Mouse (Mus musculus) forebrain, embryonic 16.5 days (tissue): ENCODE measurements around the gene Scg3. TPM values are rescaled to one million over a fixed set of nuclear protein-coding genes. Genes with fewer than 3 reads are reported as not detected.

Experiments used
- ATAC-seq: fragments of 200-750 bp; cut with Nextera tagmentation; 2 replicates; pipeline ENCODE4 v1.8.0; 2017; ENCODE audit warnings: mild to moderate bottlenecking, moderate library complexity
- H3K27ac ChIP-seq: fragments of 300-500 bp; sonication (generic); 2 replicates; pipeline ENCODE4 v1.5.1; 2014; ENCODE audit warnings: low read length, control low read depth
- H3K27me3 ChIP-seq: fragments of 300-500 bp; sonication (generic); replicated peaks from 2 replicates; pipeline ENCODE4 v1.6.1; 2014; ENCODE audit warnings: low read length; ENCODE audit not compliant: control insufficient read depth, insufficient read depth
- H3K36me3 ChIP-seq: fragments of 300-500 bp; sonication (generic); 2 replicates; pipeline ENCODE4 v1.6.1; 2014; ENCODE audit not compliant: control insufficient read depth, insufficient read depth
- H3K4me1 ChIP-seq: fragments of 300-500 bp; sonication (generic); replicated peaks from 2 replicates; pipeline ENCODE4 v1.6.1; 2014; ENCODE audit warnings: low read length; ENCODE audit not compliant: control insufficient read depth, insufficient read depth
- H3K4me2 ChIP-seq: fragments of 300-500 bp; sonication (generic); 2 replicates; pipeline ENCODE4 v1.6.1; 2014; ENCODE audit warnings: mild to moderate bottlenecking, low read length, control low read depth
- H3K4me3 ChIP-seq: fragments of 300-500 bp; sonication (generic); replicated peaks from 2 replicates; pipeline ENCODE4 v1.5.1; 2014; ENCODE audit warnings: mild to moderate bottlenecking, low read length, control low read depth
- H3K9ac ChIP-seq: fragments of 300-500 bp; sonication (generic); replicated peaks from 2 replicates; pipeline ENCODE4 v1.6.1; 2014; ENCODE audit warnings: low read depth, low read length, control low read depth
- H3K9me3 ChIP-seq: fragments of 300-500 bp; sonication (generic); 2 replicates; pipeline ENCODE4 v1.6.1; 2016; ENCODE audit warnings: low read length; ENCODE audit not compliant: control insufficient read depth
- WGBS: fragments of 180-500 bp; shearing (Covaris S2); extraction: QIAGEN DNeasy Blood & Tissue Kit; methylation state at CpG from one replicate; pipeline ENCODE4 v1.1.7; 2014; 5-methylcytosine and 5-hydroxymethylcytosine counted together
- polyA plus RNA-seq: library from polyadenylated mRNA; unstranded; fragments of >200 nt; fragmentation: Nextera tagmentation; extraction: Ambion mirVana; gene quantifications from 2 replicates; pipeline ENCODE4 v1.2.1, GENCODE M21; 2015

Scg3 gene
- polyA plus RNA-seq, 1 experiment from 2014 or later, result 114 TPM

- no peak overlapping the region for H3K4me3 ChIP-seq
- H3K27ac ChIP-seq, result no peak overlapping the region
- no peak overlapping the region for H3K9ac ChIP-seq
- WGBS, result 67% methylated on average over 3 of the region's 3 CpGs
- no peak overlapping the region for H3K4me2 ChIP-seq
- H3K9me3 ChIP-seq, result no peaks in the 10 kb centered on the region
- no peaks in the 10 kb centered on the region for H3K36me3 ChIP-seq
- H3K4me1 ChIP-seq, result peaks cover under 1% of the 10 kb centered on the region; the same call in 1 of the 2 replicates
- ATAC-seq, result no peak
- no peaks in the 10 kb centered on the region for H3K27me3 ChIP-seq
These were observed 67.3 kb downstream of the Scg3 start for GRCm38 (mm10) chr9:75616560-75616959.

DNA sequence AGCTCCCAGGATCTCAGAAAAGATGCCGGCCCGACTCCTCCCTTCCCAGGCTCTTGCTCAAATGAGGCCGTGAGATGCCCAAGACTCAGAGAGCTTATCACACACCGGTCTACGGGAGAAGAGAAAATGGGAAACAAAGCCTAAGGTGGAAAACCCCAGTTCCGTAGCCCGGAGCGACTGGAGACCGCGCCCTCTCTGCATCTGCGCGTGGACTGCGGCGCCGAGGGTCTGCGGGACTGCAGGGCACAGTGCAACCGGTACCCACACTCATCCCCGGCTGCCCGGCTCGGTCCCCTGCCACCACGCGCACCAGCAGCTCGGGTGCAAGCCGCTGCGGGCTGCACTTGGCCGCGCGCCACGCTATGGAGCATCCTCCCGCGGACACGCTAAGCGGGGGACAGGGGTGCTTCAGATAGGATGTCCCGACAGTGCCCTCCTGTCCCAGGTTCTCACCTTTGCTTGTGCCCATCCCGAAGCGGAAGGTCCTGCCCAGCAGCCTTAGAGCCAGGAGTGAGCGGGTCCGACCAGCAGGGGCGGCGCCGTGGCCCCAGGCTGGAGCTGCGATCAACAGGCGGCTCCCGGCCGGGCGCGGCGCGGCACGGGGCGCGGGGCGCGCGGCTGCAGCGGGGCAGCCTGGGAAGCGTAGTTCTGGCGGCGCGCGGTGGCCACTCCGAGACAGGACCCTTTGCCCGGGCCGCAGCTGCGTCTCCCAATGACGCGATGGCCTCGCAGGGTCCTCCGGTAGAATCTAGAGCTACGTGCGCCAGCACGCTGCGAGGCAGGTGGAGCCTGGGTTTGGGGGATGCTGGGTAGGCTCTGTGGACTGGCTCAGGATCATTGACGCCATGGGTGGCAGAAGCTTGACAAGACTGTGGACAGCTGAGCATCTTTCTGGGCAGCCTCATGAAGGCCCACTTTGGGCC is 73.0 kb downstream of the Scg3 start, which contains the start of gene Tmod2:
Tmod2 (minus strand) TSS at position 755 of the 923 bp plus-strand sequence.
- Histone ChIP-seq H3K9me3 (no peaks in the 10 kb centered on the region), H3K36me3 (no peaks in the 10 kb centered on the region), H3K4me2 (peak within 1 kb of the TSS; percentile 68), H3K27me3 (no peaks in the 10 kb centered on the region), H3K4me3 (peak within 1 kb of the TSS; percentile 96), H3K4me1 (peaks cover 12% of the 10 kb centered on the region), H3K9ac (peak within 1 kb of the TSS; percentile 92), H3K27ac (peak within 1 kb of the TSS; percentile 90)
- under 1% methylated on average over 74 of the region's 74 CpGs for WGBS
- ATAC-seq, result peak; percentile 87

- no peaks in the 10 kb centered on the region for H3K27me3 ChIP-seq
- H3K36me3 ChIP-seq, result no peaks in the 10 kb centered on the region
- peak overlapping the region; percentile 92 for H3K9ac ChIP-seq
- peaks cover 12% of the 10 kb centered on the region for H3K4me1 ChIP-seq
- no peaks in the 10 kb centered on the region for H3K9me3 ChIP-seq
- peak overlapping the region; percentile 96 for H3K4me3 ChIP-seq
- WGBS, result 7% methylated on average over 16 of the region's 16 CpGs
- H3K4me2 ChIP-seq, result peak overlapping the region; percentile 68
- peak; percentile 39 for ATAC-seq
- H3K27ac ChIP-seq, result peak overlapping the region; percentile 90
These were observed 73.9 kb downstream of the Scg3 start for GRCm38 (mm10) chr9:75609965-75610364.

GRCm38 (mm10) chr9:75609505-75609904 is 74.4 kb downstream of the Scg3 start:
- no peaks in the 10 kb centered on the region for H3K27me3 ChIP-seq
- peak; percentile 17; the same call in 1 of the 2 replicates for ATAC-seq
- H3K4me2 ChIP-seq, result peak overlapping the region; percentile 68
- peaks cover 3% of the 10 kb centered on the region; the same call in 1 of the 2 replicates for H3K9me3 ChIP-seq
- peaks cover 12% of the 10 kb centered on the region for H3K4me1 ChIP-seq
- peak overlapping the region; percentile 92 for H3K9ac ChIP-seq
- H3K27ac ChIP-seq, result no peak overlapping the region
- peak overlapping the region; percentile 96 for H3K4me3 ChIP-seq
- WGBS, result 15% methylated on average over 1 of the region's 1 CpGs
- peaks cover 3% of the 10 kb centered on the region for H3K36me3 ChIP-seq

GRCm38 (mm10) chr9:75607496-75607895 is 76.4 kb downstream of the Scg3 start:
- Histone ChIP-seq H3K9me3 (peaks cover 3% of the 10 kb centered on the region; the same call in 1 of the 2 replicates), H3K4me2 (no peak overlapping the region), H3K36me3 (peaks cover 6% of the 10 kb centered on the region), H3K4me1 (peaks cover 12% of the 10 kb centered on the region), H3K27me3 (no peaks in the 10 kb centered on the region), H3K9ac (no peak overlapping the region), H3K27ac (no peak overlapping the region), H3K4me3 (no peak overlapping the region)
- WGBS, result 91% methylated on average over 4 of the region's 4 CpGs
- no peak for ATAC-seq

- Histone ChIP-seq H3K27me3 (no peaks in the 10 kb centered on the region), H3K4me3 (no peak overlapping the region), H3K36me3 (peaks cover 6% of the 10 kb centered on the region), H3K4me1 (peaks cover 12% of the 10 kb centered on the region), H3K4me2 (no peak overlapping the region), H3K9ac (no peak overlapping the region), H3K9me3 (peaks cover 3% of the 10 kb centered on the region; the same call in 1 of the 2 replicates), H3K27ac (no peak overlapping the region)
- 72% methylated on average over 12 of the region's 12 CpGs for WGBS
- ATAC-seq, result no peak
These were observed 82.3 kb downstream of the Scg3 start for GRCm38 (mm10) chr9:75601510-75601909.

DNA sequence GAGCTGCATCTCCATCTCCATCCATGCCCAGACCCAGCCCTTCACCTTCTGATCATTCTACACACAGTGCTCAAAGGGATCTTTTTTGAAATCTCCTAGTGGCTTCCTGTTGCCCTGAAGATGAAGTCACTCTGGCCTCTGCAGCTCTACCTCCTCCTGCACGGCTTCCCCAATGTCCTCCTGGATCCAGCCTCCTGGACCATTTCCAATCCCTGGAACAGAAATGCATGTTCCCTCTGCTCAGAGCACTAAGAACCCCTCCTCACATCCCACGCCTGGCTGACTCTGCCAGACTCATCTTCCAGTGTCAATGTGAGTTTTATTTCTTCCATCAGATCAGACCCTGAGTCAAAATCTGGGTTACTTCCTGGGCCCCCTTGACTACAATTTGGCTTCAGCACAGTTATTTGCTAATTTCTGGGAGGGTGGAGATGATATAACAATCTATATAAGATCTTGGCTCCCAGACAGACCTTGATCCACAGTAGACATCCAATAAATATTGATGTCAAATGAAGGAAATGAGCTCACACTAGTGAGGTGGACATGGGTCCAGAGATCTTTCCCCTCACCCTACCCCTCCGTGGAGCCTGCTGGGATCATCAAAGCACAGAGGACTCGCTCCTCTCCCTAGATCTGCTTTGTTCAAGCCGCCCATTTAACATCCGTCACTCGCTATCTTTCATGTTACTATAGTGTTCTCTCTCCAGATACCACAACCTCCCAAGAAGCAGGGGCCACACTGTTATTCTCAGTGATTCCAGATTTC is 83.5 kb downstream of the Scg3 start:
- Histone ChIP-seq H3K9me3 (peaks cover 3% of the 10 kb centered on the region; the same call in 1 of the 2 replicates), H3K27me3 (no peaks in the 10 kb centered on the region), H3K4me2 (no peak overlapping the region), H3K4me3 (no peak overlapping the region), H3K27ac (no peak overlapping the region), H3K36me3 (peaks cover 8% of the 10 kb centered on the region), H3K9ac (no peak overlapping the region), H3K4me1 (peaks cover 12% of the 10 kb centered on the region)
- ATAC-seq, result no peak
- WGBS, result 74% methylated on average over 7 of the region's 7 CpGs

- 13% methylated on average over 5 of the region's 5 CpGs for WGBS
- no peak overlapping the region for H3K9ac ChIP-seq
- H3K27ac ChIP-seq, result peak overlapping the region; percentile 23; the same call in 1 of the 2 replicates
These were observed 84.5 kb downstream of the Scg3 start for GRCm38 (mm10) chr9:75599191-75599841.

More at GRCm38 (mm10) chr9:75599191-75599841, 84.5 kb downstream of the Scg3 start:
- Histone ChIP-seq H3K36me3 (peaks cover 6% of the 10 kb centered on the region), H3K4me3 (no peak overlapping the region), H3K4me1 (peaks cover 12% of the 10 kb centered on the region), H3K4me2 (no peak overlapping the region), H3K27me3 (no peaks in the 10 kb centered on the region), H3K9me3 (no peaks in the 10 kb centered on the region; the same call in 1 of the 2 replicates)
- ATAC-seq, result peak; percentile 95
